Mouse (Mus musculus) midbrain, embryonic 15.5 days (tissue): ENCODE results near the gene Galnt18. TPM values are rescaled to one million over a fixed set of nuclear protein-coding genes. Genes with fewer than 3 reads are reported as not detected.
A peak's percentile ranks its signal among the peaks of the same experiment; 100 is the strongest.

ENCODE experiments used
- ATAC-seq: fragments of 200-750 bp; cut with Nextera tagmentation; replicated peaks from 2 replicates; pipeline ENCODE4 v1.8.0; 2017; ENCODE audit warnings: moderate TSS enrichment
- H3K27ac ChIP-seq: fragments of 300-500 bp; sonication (generic); 2 replicates; pipeline ENCODE4 v1.5.1; 2015; ENCODE audit warnings: mild to moderate bottlenecking, inconsistent platforms
- H3K27me3 ChIP-seq: fragments of 300-500 bp; sonication (generic); replicated peaks from 2 replicates; pipeline ENCODE4 v1.6.1; 2015; ENCODE audit warnings: inconsistent platforms
- H3K36me3 ChIP-seq: fragments of 300-500 bp; sonication (generic); replicated peaks from 2 replicates; pipeline ENCODE4 v1.6.1; 2015; ENCODE audit warnings: inconsistent platforms
- H3K4me1 ChIP-seq: fragments of 300-500 bp; sonication (generic); 2 replicates; pipeline ENCODE4 v1.6.1; 2015; ENCODE audit warnings: inconsistent platforms
- H3K4me2 ChIP-seq: fragments of 300-500 bp; sonication (generic); 2 replicates; pipeline ENCODE4 v1.6.1; 2015; ENCODE audit warnings: inconsistent platforms, mild to moderate bottlenecking, moderate library complexity
- H3K4me3 ChIP-seq: fragments of 300-500 bp; sonication (generic); 2 replicates; pipeline ENCODE4 v1.5.1; 2015; ENCODE audit warnings: mild to moderate bottlenecking, inconsistent platforms
- H3K9ac ChIP-seq: fragments of 300-500 bp; sonication (generic); 2 replicates; pipeline ENCODE4 v1.6.1; 2015; ENCODE audit warnings: mild to moderate bottlenecking, inconsistent platforms
- H3K9me3 ChIP-seq: fragments of 300-500 bp; sonication (generic); 2 replicates; pipeline ENCODE4 v1.6.1; 2016; ENCODE audit warnings: inconsistent platforms
- WGBS: fragments of 180-500 bp; shearing (Covaris S2); methylation state at CpG from one replicate; pipeline ENCODE4 v1.1.7; 2015; ENCODE audit warnings: mixed read lengths; 5-methylcytosine and 5-hydroxymethylcytosine counted together
- polyA plus RNA-seq: library from polyadenylated mRNA; unstranded; fragments of >200 nt; fragmentation: Nextera tagmentation; extraction: Ambion mirVana; gene quantifications from 2 replicates; pipeline ENCODE4 v1.2.1, GENCODE M21; 2015

Galnt18 gene
- polyA plus RNA-seq, 1 experiment from 2014 or later: 16.8 TPM

DNA sequence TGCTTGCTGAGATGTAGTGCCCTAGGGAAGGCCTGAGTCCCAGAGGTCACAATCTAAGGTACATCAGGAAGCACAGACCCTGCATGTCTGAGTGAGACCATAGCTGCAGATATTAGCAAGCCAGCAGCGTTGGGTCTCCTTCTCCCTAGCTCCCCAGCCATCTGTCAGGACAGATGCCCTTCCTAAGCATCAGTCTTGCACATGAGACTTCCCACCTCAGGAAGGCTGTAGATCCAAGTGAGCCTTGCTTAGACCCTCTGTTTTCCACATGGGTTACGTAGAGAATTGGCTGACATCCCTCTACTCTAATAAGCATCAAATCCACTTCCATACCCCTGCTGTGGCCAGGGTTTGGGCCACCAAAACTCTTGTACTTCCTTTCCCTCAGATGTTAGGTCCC lies 76.8 kb downstream of the Galnt18 start:
- no peak for ATAC-seq

DNA sequence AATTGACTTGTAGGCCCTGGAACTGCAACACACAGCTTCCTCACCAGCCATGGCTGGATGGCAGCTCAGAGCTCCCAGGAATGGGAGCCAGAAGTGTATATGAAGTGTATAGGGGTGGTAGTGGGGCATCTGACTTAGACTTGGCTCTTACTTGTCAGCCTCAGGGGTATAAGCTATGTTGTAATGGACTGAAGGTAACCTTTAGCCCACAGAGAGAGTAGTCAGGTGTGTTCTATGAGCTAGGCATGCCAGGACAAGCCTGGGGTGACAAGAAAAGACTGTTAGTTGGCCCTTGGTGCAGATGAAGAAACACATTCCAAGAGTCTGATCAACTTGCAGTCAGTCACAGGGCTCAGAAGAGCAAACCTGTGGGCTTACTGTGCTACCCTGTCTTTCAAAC lies 78.0 kb downstream of the Galnt18 start:
- no peak overlapping the region for H3K9ac ChIP-seq
- H3K4me1 ChIP-seq: peaks cover 8% of the 10 kb centered on the region
- ATAC-seq: no peak
- no peaks in the 10 kb centered on the region for H3K27me3 ChIP-seq
- H3K4me2 ChIP-seq: no peak overlapping the region
- H3K36me3 ChIP-seq: no peaks in the 10 kb centered on the region
- H3K4me3 ChIP-seq: no peak overlapping the region
- no peaks in the 10 kb centered on the region for H3K9me3 ChIP-seq
- no peak overlapping the region for H3K27ac ChIP-seq

More for the DNA sequence above, 76.8 kb downstream of the Galnt18 start:
- Histone ChIP-seq H3K27me3 (no peaks in the 10 kb centered on the region), H3K36me3 (no peaks in the 10 kb centered on the region), H3K4me1 (peaks cover 8% of the 10 kb centered on the region), H3K9ac (no peak overlapping the region), H3K9me3 (no peaks in the 10 kb centered on the region), H3K4me3 (no peak overlapping the region), H3K4me2 (no peak overlapping the region), H3K27ac (no peak overlapping the region)
- WGBS: 83% methylated on average over 2 of the region's 2 CpGs

DNA sequence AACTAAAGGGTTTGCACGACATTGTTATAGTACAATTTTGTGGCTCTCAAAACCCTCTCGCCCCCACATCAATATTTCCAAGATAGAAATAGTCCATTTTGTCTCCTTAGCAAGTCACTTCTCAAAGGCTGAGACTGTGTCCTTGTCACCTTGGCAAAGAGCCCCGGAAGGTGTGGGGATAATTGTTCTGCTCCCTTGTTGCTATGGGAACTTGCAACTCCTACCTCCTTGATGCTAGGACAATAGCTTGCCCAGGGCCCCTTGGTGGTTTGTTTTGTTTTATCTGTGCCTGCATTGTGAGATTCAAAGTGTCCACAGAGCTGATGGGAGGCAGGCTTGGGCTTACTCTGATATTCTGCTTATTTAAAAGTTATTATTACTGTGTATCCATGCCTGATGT lies 80.3 kb downstream of the Galnt18 start:
- no peak overlapping the region for H3K4me3 ChIP-seq
- H3K9ac ChIP-seq: no peak overlapping the region
- H3K4me1 ChIP-seq: peaks cover 8% of the 10 kb centered on the region
- H3K27me3 ChIP-seq: no peaks in the 10 kb centered on the region
- H3K9me3 ChIP-seq: no peaks in the 10 kb centered on the region
- H3K4me2 ChIP-seq: no peak overlapping the region
- no peaks in the 10 kb centered on the region for H3K36me3 ChIP-seq
- H3K27ac ChIP-seq: peak overlapping the region; percentile 23; the same call in 1 of the 2 replicates
- 62% methylated on average over 3 of the region's 3 CpGs for WGBS
- no peak; the same call in 1 of the 2 replicates for ATAC-seq

DNA sequence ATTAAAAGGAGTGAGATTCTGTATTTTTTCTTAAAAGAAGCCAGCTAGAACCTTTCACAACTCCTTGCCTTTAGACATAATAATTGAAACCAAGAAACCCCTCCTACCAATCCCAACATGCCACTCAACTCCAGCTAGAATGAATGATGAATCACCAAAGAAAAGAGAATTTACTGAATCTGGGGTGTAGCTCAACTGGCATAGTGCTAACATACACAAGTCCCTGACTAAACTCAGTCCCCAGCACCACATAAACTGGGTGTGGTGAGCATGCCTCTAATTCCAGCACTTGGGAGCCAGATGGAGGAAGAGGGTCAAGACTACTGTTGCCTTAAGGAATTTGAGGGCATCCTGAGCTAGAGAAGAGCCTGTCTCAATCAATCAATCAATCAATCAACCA lies 83.6 kb downstream of the Galnt18 start:
- no peak overlapping the region for H3K4me2 ChIP-seq
- H3K27me3 ChIP-seq: no peaks in the 10 kb centered on the region
- no peaks in the 10 kb centered on the region for H3K36me3 ChIP-seq
- H3K4me1 ChIP-seq: peaks cover 8% of the 10 kb centered on the region
- no peaks in the 10 kb centered on the region for H3K9me3 ChIP-seq
- H3K9ac ChIP-seq: no peak overlapping the region
- no peak for ATAC-seq
- no peak overlapping the region for H3K27ac ChIP-seq
- no peak overlapping the region for H3K4me3 ChIP-seq

DNA sequence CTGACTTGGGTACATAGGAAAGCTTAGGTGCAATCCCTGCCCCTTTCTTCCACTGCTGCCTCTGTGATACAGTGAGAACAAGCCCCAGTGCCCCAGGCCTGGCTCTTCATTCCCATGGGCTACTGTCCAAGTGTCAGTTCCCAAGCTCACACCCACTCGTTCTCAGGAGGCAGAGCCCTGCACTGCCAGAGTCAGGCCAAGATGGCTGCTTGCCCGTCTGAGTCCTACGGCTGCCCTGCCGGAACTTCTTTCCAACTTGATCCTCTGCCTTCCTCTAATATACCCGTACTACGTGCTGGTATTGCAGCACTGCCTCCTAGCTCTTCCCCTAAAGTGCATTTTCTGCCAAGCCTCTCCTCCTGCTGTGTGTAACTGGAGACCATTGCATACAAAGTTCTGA lies 85.5 kb downstream of the Galnt18 start:
- Histone ChIP-seq H3K9ac (no peak overlapping the region), H3K36me3 (no peaks in the 10 kb centered on the region), H3K4me1 (peaks cover under 1% of the 10 kb centered on the region), H3K27ac (no peak overlapping the region), H3K4me3 (no peak overlapping the region), H3K9me3 (no peaks in the 10 kb centered on the region), H3K27me3 (no peaks in the 10 kb centered on the region), H3K4me2 (no peak overlapping the region)
- no peak for ATAC-seq
- 79% methylated on average over 6 of the region's 6 CpGs for WGBS

DNA sequence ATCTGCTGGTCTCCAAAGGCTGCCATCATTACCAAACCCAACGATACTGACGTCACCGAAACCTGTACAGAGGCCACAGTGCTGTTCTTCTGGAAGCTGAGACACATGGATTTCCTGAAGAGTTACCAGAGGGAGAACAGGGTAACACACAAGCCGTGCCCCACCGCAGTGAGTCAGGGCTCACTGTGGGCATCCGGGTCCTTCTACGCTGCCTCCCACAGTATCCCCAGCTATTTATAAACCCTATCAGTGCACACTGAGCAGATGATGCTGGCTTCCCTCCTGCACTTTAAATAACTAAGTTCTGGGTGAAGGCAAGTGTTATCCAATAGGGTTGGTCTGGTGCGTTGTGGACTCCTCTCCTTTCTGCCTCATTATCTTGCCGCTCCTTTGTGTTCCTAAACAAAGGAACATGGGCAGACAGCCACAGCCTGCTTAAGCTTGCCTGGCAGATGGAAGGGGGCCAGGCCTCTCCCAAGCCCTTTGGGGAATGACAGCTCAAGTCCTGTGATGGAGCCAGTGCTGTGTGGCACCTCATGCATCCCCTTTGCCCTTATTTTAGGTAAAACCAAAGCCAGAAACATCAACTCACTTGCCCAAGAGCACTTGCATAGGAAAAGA lies 87.0 kb downstream of the Galnt18 start:
- WGBS: 58% methylated on average over 9 of the region's 9 CpGs
- Histone ChIP-seq H3K9ac (no peak overlapping the region), H3K27me3 (no peaks in the 10 kb centered on the region), H3K4me3 (no peak overlapping the region), H3K4me1 (no peaks in the 10 kb centered on the region), H3K9me3 (no peaks in the 10 kb centered on the region), H3K36me3 (no peaks in the 10 kb centered on the region), H3K4me2 (no peak overlapping the region), H3K27ac (no peak overlapping the region)
- ATAC-seq: peak; percentile 54; the same call in 1 of the 2 replicates

DNA sequence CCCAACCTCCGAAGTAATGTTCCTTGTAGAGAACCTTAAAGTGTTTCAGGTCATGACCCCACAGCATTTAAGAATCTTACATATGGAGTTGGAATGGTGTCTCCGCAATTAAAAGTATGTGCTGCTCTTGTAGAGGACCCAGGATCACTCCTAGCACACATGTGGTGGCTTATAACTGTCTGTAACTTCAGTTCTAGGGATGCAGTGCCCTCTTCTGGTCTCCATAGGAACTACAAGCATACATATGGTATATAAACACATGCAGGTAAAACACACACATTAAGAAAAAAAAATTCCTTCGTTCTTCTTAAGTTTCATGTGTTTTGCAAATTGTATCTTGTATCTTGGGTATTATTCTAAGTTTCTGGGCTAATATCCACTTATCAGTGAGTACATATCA lies 99.7 kb downstream of the Galnt18 start:
- no peak overlapping the region for H3K4me2 ChIP-seq
- H3K4me3 ChIP-seq: no peak overlapping the region
- H3K36me3 ChIP-seq: no peaks in the 10 kb centered on the region
- no peaks in the 10 kb centered on the region for H3K9me3 ChIP-seq
- H3K27me3 ChIP-seq: no peaks in the 10 kb centered on the region
- peaks cover 13% of the 10 kb centered on the region; the same call in 1 of the 2 replicates for H3K4me1 ChIP-seq
- H3K27ac ChIP-seq: no peak overlapping the region
- WGBS: 92% methylated on average over 3 of the region's 3 CpGs
- ATAC-seq: no peak
- no peak overlapping the region for H3K9ac ChIP-seq

DNA sequence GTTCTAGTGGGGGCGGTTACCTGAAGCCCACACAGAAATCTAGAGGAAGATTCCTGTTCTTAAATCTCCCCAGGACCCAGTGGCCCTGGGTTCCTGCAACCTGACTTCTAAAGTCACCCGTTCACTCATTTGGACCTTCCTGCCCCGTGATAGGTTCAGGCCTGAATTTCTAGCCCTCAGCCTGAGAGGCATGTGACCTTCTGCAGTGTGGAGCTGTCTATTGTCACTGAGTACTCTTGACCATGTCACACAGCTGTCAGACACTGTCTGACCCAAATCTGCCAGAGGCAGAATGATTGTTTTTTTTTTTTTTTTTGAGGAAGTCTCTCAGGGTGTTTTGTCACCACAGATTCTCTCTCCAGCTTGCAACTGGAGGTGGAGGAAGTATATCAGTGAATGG lies 103.3 kb downstream of the Galnt18 start:
- H3K36me3 ChIP-seq: no peaks in the 10 kb centered on the region
- H3K4me2 ChIP-seq: no peak overlapping the region
- no peaks in the 10 kb centered on the region; the same call in 1 of the 2 replicates for H3K4me1 ChIP-seq
- H3K9ac ChIP-seq: no peak overlapping the region
- no peak overlapping the region for H3K4me3 ChIP-seq
- H3K9me3 ChIP-seq: no peaks in the 10 kb centered on the region
- 87% methylated on average over 3 of the region's 3 CpGs for WGBS
- no peak for ATAC-seq
- no peak overlapping the region for H3K27ac ChIP-seq
- no peaks in the 10 kb centered on the region for H3K27me3 ChIP-seq

DNA sequence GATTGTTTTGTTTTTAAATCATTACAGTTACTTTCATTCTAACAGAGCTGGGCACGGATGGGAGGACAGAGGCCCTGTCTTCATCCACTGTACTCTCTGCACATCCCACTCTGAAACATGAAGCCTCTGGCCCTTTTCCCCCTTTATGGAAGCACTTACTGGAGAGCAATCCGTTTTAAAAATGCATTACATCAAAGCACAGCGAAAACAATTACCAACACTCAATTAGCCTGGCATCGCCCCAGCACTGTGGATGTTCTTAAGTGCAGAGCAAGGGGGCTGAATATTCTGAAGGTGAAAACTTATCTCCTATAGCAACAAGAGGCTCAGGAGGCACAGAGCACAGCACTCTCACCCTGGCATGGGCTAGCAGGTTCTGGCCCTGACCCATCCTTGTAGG lies 107.3 kb downstream of the Galnt18 start:
- WGBS: 59% methylated on average over 4 of the region's 4 CpGs
- Histone ChIP-seq H3K4me2 (no peak overlapping the region), H3K4me1 (no peaks in the 10 kb centered on the region; the same call in 1 of the 2 replicates), H3K27me3 (no peaks in the 10 kb centered on the region), H3K27ac (no peak overlapping the region), H3K9me3 (no peaks in the 10 kb centered on the region), H3K9ac (no peak overlapping the region), H3K4me3 (no peak overlapping the region), H3K36me3 (no peaks in the 10 kb centered on the region)
- no peak for ATAC-seq

DNA sequence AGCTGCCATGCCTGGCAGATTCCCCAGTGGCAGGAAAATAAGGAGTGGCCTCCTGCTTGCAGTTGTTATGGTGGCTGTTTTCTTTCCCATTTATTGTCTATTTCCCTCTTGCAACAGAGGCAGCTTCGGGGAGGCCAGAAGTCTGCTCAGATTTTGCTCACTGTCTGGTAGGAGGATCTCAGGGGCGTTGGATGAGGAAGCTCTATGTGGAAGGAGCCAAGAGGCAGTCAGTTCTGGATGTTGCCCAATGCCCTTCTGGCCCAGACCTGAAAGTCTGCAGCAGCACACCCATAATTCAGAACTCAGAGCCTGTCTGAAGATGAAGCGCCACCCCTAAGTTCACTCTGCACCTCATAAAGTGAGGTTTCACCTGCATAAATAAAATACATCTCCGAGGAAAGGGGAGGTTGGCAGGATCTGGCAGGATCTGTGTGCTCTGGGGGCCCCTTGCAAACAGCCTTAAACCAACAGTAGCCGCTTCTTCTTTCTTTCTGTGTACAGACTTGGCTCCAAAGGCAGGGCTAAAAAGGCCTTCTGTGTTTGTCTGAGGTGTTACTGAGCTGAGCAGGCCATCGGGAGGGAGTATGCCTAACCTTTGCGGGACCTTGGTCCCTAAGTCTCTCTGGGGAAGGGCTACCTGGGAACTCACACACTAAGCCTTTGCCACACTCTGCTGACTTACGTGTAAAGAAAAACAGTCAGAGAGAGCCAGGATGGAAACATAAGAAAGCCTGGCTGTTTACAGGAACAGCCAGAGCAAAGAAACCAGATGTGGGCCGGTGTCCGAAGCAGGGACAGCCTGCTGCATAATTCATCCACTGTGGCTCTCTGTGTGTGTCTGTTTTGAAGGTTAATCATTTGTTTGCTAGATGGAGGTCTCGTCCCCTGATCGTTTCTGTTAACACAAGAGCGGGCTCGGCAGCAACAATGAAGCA lies 116.4 kb downstream of the Galnt18 start:
- H3K4me3 ChIP-seq: no peak overlapping the region
- H3K27me3 ChIP-seq: no peaks in the 10 kb centered on the region
- no peaks in the 10 kb centered on the region for H3K36me3 ChIP-seq
- no peak for ATAC-seq
- H3K27ac ChIP-seq: no peak overlapping the region
- peaks cover 10% of the 10 kb centered on the region; the same call in 1 of the 2 replicates for H3K4me1 ChIP-seq
- H3K9ac ChIP-seq: no peak overlapping the region
- 62% methylated on average over 14 of the region's 14 CpGs for WGBS
- no peak overlapping the region for H3K4me2 ChIP-seq
- H3K9me3 ChIP-seq: no peaks in the 10 kb centered on the region

DNA sequence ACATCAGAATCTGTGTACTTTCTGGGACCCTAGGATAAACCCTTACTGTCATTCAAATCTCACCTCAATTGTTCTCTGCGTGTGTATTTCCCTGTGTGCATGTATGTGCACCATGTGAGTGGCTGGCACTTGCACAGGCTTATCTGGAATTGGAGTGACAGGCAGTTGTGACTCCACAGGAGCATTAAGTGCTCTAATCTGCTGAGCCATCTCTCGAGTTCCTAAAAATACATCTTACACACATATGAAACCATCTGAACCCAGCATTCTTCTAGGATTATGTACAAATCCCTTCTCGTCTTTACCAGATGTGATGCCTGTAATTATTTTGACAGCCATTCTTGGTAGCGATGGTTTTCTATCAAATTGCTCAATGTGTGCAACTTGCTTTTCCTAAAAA lies 121.2 kb downstream of the Galnt18 start:
- no peaks in the 10 kb centered on the region for H3K9me3 ChIP-seq
- H3K4me1 ChIP-seq: peaks cover 8% of the 10 kb centered on the region; the same call in 1 of the 2 replicates
- no peak for ATAC-seq
- no peak overlapping the region for H3K4me2 ChIP-seq
- H3K36me3 ChIP-seq: no peaks in the 10 kb centered on the region
- H3K4me3 ChIP-seq: no peak overlapping the region
- no peak overlapping the region for H3K9ac ChIP-seq
- no peak overlapping the region for H3K27ac ChIP-seq
- no peaks in the 10 kb centered on the region for H3K27me3 ChIP-seq
- 52% methylated on average over 4 of the region's 4 CpGs for WGBS

DNA sequence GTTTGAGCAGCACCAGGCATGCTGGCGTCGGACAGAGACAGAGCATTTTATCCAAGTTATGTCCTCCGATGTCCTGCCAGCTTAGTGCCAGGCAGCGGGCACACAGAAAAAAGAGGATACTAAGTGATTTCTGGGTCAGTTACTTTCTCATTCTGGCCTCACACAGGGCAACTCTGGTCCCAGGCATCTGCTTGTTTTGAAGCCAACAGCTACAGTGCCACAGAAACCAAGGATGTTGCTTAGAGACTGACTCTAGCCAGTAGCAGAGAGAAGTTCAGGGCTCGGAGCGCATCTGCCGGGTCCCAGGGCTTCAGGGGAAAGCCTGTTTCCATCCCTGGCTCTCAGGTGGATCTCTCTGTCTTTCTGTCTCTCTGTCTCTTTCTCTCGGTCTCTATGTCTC lies 124.8 kb downstream of the Galnt18 start:
- Histone ChIP-seq H3K27me3 (no peaks in the 10 kb centered on the region), H3K36me3 (no peaks in the 10 kb centered on the region), H3K9me3 (no peaks in the 10 kb centered on the region), H3K4me2 (no peak overlapping the region), H3K27ac (no peak overlapping the region), H3K9ac (no peak overlapping the region), H3K4me1 (no peaks in the 10 kb centered on the region), H3K4me3 (no peak overlapping the region)
- ATAC-seq: no peak
- 83% methylated on average over 8 of the region's 8 CpGs for WGBS

DNA sequence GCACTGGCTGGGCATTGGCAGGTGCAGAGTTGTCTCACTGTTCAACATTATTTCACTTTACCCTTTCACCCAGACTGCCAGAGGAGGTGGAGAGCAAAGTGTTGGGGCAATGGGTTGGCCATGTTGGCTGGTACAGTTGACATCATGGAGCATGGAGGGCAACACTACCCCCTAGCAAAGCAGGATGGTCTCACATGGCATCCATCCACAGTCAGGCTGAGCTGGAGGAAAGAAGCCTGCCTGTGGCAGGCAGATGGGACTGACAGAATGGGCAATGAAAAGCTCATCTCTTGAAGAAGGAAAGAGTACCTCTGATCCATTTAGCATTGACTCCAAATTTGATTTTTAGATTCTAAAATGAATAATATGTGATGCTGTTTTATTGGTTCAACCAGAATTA lies 125.3 kb downstream of the Galnt18 start:
- H3K27me3 ChIP-seq: no peaks in the 10 kb centered on the region
- no peaks in the 10 kb centered on the region for H3K36me3 ChIP-seq
- ATAC-seq: no peak
- H3K9ac ChIP-seq: no peak overlapping the region
- no peak overlapping the region for H3K27ac ChIP-seq
- H3K4me2 ChIP-seq: no peak overlapping the region
- H3K4me3 ChIP-seq: no peak overlapping the region
- H3K4me1 ChIP-seq: no peaks in the 10 kb centered on the region
- H3K9me3 ChIP-seq: no peaks in the 10 kb centered on the region
